In the genomic region with DNA sequence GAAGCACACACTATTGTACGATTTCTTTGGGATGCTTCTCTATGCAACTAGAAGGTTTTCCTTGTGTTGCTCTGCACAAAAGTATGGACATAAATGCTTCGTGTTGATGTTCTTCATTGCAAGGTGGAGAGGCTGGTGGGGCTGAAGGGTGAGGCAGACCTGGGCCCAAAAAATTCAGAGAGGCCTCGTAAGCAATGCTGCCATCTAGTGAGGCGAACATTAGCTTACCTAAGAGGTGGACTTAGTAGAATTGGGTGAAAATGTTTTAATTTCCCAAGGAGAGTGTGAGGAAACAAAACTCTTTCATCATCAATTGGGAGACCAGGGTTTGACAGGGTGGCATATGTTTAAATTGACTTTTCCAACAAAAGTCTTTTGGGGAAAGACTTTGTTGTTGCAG, we compare ENCODE assay signal across 12 mouse cellular contexts.
DNase-seq lines count a peak whose midpoint lies in the region; ATAC-seq and TF ChIP-seq lines count a peak whose summit lies in the region.
"Had no signal": no experiment of that assay in that cellular context is flagged by ENCODE, and none has a peak within 500 bp of the region (broad histone marks: within the 10 kb centered on the region; RNA-seq: fewer than 3 reads in every experiment).

No protein-coding gene starts in this region.

- H3K4me2 ChIP-seq in lung, embryonic 14.5 days = no peak overlapping the region
- H3K4me2 ChIP-seq: embryonic facial prominence, embryonic 13.5 days; intestine, embryonic 15.5 days; limb, embryonic 15.5 days; neural tube, embryonic 13.5 days had no signal

- no peaks in the 10 kb centered on the region for H3K27me3 ChIP-seq in heart, adult 2 months (ENCODE audit: control insufficient read depth, insufficient read depth, low read length)
- H3K27me3 ChIP-seq in lung, embryonic 14.5 days (ENCODE audit: insufficient read depth, low read length) = no peaks in the 10 kb centered on the region
- H3K27me3 ChIP-seq: embryonic facial prominence, embryonic 13.5 days; intestine, embryonic 15.5 days; neural tube, embryonic 13.5 days had no signal

- H3K9me3 ChIP-seq in lung, embryonic 14.5 days (ENCODE audit: low read depth, low read length) = no peaks in the 10 kb centered on the region
- H3K9me3 ChIP-seq: embryonic facial prominence, embryonic 13.5 days; intestine, embryonic 15.5 days; limb, embryonic 15.5 days; neural tube, embryonic 13.5 days had no signal

- no peak for TF ChIP-seq EP300 in heart, adult 2 months (IDR thresholded peaks at IDR 0.05; ENCODE audit: insufficient read depth, low read depth, low read length)

- DNase-seq in heart, adult 2 months = no peak
- DNase-seq in heart, postnatal 25 days (ENCODE audit: low spot score) = no peak
- peak; percentile 41 for DNase-seq in lung, embryonic 14.5 days
- DNase-seq in lung, postnatal 10 days = no peak
- DNase-seq in adipocyte (ENCODE audit: low spot score) = peak; percentile 14
- DNase-seq in yolk sac, embryonic 10.5 days (ENCODE audit: low spot score) = no peak
- DNase-seq: adrenal gland, postnatal 36 days had no signal

- H3K4me3 ChIP-seq in heart, adult 2 months = no peak overlapping the region
- no peak overlapping the region for H3K4me3 ChIP-seq in lung, embryonic 14.5 days (ENCODE audit: low read depth, low read length)
- H3K4me3 ChIP-seq: embryonic facial prominence, embryonic 13.5 days; intestine, embryonic 15.5 days; limb, embryonic 15.5 days; neural tube, embryonic 13.5 days had no signal

- no peak for ATAC-seq in lung, embryonic 14.5 days (ENCODE audit: insufficient read depth)
- peak; percentile 40; the same call in 1 of the 2 replicates for ATAC-seq in megakaryocyte progenitor cell, adult 5-6 weeks (replicated peaks; ENCODE audit: poor library complexity)
- ATAC-seq: intestine, embryonic 15.5 days had no signal

- intact Hi-C loops in heart, adult 2 months (cut with DNase I) = loop anchor here (2.0 kb wide), 2 partner anchors 45 to 157 kb away; no protein-coding TSS in a partner anchor
- intact Hi-C loops in heart, postnatal 25 days (cut with DNase I) = loop anchor here (1.0 kb wide), 1 partner anchor 159 kb away; no protein-coding TSS in a partner anchor

- H3K27ac ChIP-seq in heart, adult 2 months = no peak overlapping the region
- no peak overlapping the region for H3K27ac ChIP-seq in lung, embryonic 14.5 days (ENCODE audit: low read depth)
- H3K27ac ChIP-seq: embryonic facial prominence, embryonic 13.5 days; intestine, embryonic 15.5 days; limb, embryonic 15.5 days; neural tube, embryonic 13.5 days had no signal

- H3K36me3 ChIP-seq in heart, adult 2 months (ENCODE audit: control insufficient read depth, insufficient read depth, low read length) = no peaks in the 10 kb centered on the region
- H3K36me3 ChIP-seq in lung, embryonic 14.5 days (ENCODE audit: insufficient read depth) = no peaks in the 10 kb centered on the region
- H3K36me3 ChIP-seq: intestine, embryonic 15.5 days; limb, embryonic 15.5 days; neural tube, embryonic 13.5 days had no signal

- WGBS in heart, adult 2 months = 64% methylated on average over 4 of the region's 4 CpGs
- 48% methylated on average over 4 of the region's 4 CpGs for WGBS in lung, embryonic 14.5 days

- peak; percentile 54 for TF ChIP-seq CTCF in heart, adult 2 months (IDR thresholded peaks at IDR 0.05)
- peak; percentile 55 for TF ChIP-seq CTCF in lung, embryonic 14.5 days (IDR thresholded peaks at IDR 0.05; ENCODE audit: low read depth)

- H3K4me1 ChIP-seq in heart, adult 2 months (ENCODE audit: control insufficient read depth, insufficient read depth, low read length) = no peaks in the 10 kb centered on the region
- no peaks in the 10 kb centered on the region for H3K4me1 ChIP-seq in lung, embryonic 14.5 days (ENCODE audit: insufficient read depth)
- H3K4me1 ChIP-seq: intestine, embryonic 15.5 days; limb, embryonic 15.5 days had no signal

- no peak overlapping the region for H3K9ac ChIP-seq in heart, adult 2 months (ENCODE audit: low read depth, low read length)
- no peak overlapping the region for H3K9ac ChIP-seq in lung, embryonic 14.5 days
- H3K9ac ChIP-seq: embryonic facial prominence, embryonic 13.5 days; intestine, embryonic 15.5 days; limb, embryonic 15.5 days; neural tube, embryonic 13.5 days had no signal

- no peak for TF ChIP-seq POLR2A in heart, adult 2 months (IDR thresholded peaks at IDR 0.05; ENCODE audit: insufficient read depth, low read depth, low read length)

- no peaks in the 10 kb centered on the region for H3K79me2 ChIP-seq in heart, adult 2 months (replicated peaks; ENCODE audit: control insufficient read depth, insufficient read depth, low read length)

Comparison
In these comparisons a context has a peak if more than half of its experiments do, and no peak if none do; other contexts are left out.
1. DNase-seq: peak in lung, embryonic 14.5 days (single experiment) and adipocyte (single experiment); none in heart, adult 2 months (0 of 2), heart, postnatal 25 days (single experiment), lung, postnatal 10 days (single experiment) and yolk sac, embryonic 10.5 days (single experiment).